Mouse (Mus musculus) liver, adult 2 months (tissue): Measurements from ENCODE around the gene Fut7. TPM values are rescaled to one million over a fixed set of nuclear protein-coding genes. Genes with fewer than 3 reads are reported as not detected.

Experiments
- DNase-seq: peaks from one replicate; pipeline ENCODE4 v3.0.0-alpha.2; 2011; ENCODE audit warnings: low read depth, low spot score; ENCODE audit errors: extremely low read depth
- H3K27ac ChIP-seq: fragments of 200-500 bp; replicated peaks from 2 replicates; pipeline ENCODE4 v1.5.1; 2012; ENCODE audit warnings: low read depth, mild to moderate bottlenecking, control low read depth, inconsistent platforms, low read length; ENCODE audit not compliant: insufficient read depth
- H3K27me3 ChIP-seq: fragments of 200-500 bp; 2 replicates; pipeline ENCODE4 v1.6.1; 2012; ENCODE audit warnings: mild to moderate bottlenecking, moderate library complexity, low read length, inconsistent platforms; ENCODE audit not compliant: control insufficient read depth, insufficient read depth
- H3K36me3 ChIP-seq: fragments of 200-500 bp; 2 replicates; pipeline ENCODE4 v1.6.1; 2012; ENCODE audit warnings: low read length, inconsistent platforms; ENCODE audit not compliant: control insufficient read depth, insufficient read depth
- H3K4me1 ChIP-seq: fragments of 200-500 bp; 2 replicates; pipeline ENCODE4 v1.6.1; 2011; ENCODE audit warnings: low read length; ENCODE audit not compliant: control insufficient read depth, insufficient read depth
- H3K4me3 ChIP-seq: fragments of 200-500 bp; 2 replicates; pipeline ENCODE4 v1.5.1; 2011; ENCODE audit warnings: low read depth, mild to moderate bottlenecking, control low read depth, low read length, moderate library complexity; ENCODE audit not compliant: insufficient read depth
- H3K79me2 ChIP-seq: fragments of 200-500 bp; 2 replicates; pipeline ENCODE4 v1.6.1; 2012; ENCODE audit warnings: inconsistent platforms, mild to moderate bottlenecking, low read length, moderate library complexity; ENCODE audit not compliant: control insufficient read depth, insufficient read depth
- H3K9ac ChIP-seq: fragments of 200-500 bp; 2 replicates; pipeline ENCODE4 v1.6.1; 2012; ENCODE audit warnings: low read depth, mild to moderate bottlenecking, control low read depth, inconsistent platforms, low read length
- CTCF ChIP-seq: fragments of 200-500 bp; IDR thresholded peaks from 2 replicates; pipeline ENCODE4 v1.5.1; 2011; ENCODE audit warnings: low read depth, low read length, control low read depth
- POLR2A ChIP-seq: fragments of 200-500 bp; IDR thresholded peaks from 2 replicates; pipeline ENCODE4 v1.6.1; 2011; ENCODE audit warnings: low read length, control low read depth; ENCODE audit not compliant: insufficient read depth; ENCODE audit errors: extremely low read depth
- WGBS: fragments of 180-500 bp; shearing (Covaris S2); methylation state at CpG from one replicate; pipeline ENCODE4 v1.1.7; 2018; 5-methylcytosine and 5-hydroxymethylcytosine counted together
- polyA plus RNA-seq: library from polyadenylated mRNA; depleted of rRNA; stranded (reverse); fragments of >200 nt; gene quantifications from 2 replicates; pipeline ENCODE4 v1.2.3, GENCODE M21; 2012; rRNA removed
- total RNA-seq: library from RNA; depleted of rRNA; stranded (reverse); fragments of >200 nt; gene quantifications from 2 replicates; pipeline ENCODE4 v1.2.3, GENCODE M21; 2014; rRNA removed

Gene Fut7
- total and polyA plus RNA-seq, 2 experiments = 0.21 TPM; not detected in 1

DNA sequence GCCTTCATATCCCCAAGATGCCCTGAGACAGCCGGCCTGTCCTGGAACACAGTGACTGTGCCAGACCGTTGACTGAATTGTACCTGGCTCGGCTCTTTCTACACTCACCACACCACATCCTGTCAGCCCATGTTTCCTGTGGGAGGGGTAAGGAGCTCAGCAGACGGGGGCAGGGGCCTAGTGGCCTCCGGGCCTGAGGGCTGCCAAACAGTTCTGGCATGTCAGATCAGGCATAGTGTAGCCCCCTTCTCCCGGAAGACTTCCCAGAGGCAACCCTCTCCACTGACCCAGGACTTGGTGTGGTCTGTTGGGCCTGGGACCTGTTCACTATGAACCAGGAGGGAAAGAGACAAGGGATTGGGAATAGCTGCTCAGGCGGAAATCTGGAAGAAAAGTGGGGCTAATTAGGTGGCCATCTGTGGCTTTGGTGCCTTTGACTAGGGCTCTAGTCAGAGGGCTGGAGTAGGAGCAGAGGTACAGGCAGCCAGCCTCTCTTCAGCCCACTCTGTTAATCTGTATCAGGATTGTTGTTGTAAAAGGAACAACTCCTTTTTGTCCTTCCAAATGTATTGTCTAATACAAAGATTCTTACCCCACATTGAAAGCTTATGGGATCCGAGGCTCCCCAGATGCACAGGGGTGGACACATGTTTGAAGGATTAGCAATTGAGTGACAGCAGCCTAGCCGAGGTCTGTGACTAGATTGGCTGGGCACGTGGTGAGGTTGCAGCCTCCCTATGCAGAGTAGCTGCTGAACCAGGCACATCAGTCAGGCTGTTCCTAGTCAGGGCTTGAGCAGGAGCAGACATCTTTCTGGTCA, 43.0 kb downstream of the Fut7 start:
- Histone ChIP-seq H3K27ac (no peak overlapping the region), H3K27me3 (no peaks in the 10 kb centered on the region), H3K79me2 (no peaks in the 10 kb centered on the region), H3K36me3 (no peaks in the 10 kb centered on the region), H3K9ac (no peak overlapping the region), H3K4me3 (no peak overlapping the region), H3K4me1 (peaks cover 16% of the 10 kb centered on the region)
- 70% methylated on average over 10 of the region's 10 CpGs for WGBS
- no peak for TF ChIP-seq CTCF
- TF ChIP-seq POLR2A = no peak
- DNase-seq = no peak

- TF ChIP-seq POLR2A = no peak
- Histone ChIP-seq H3K4me1 (peaks cover 9% of the 10 kb centered on the region), H3K27ac (no peak overlapping the region), H3K79me2 (no peaks in the 10 kb centered on the region), H3K27me3 (no peaks in the 10 kb centered on the region), H3K36me3 (no peaks in the 10 kb centered on the region), H3K4me3 (no peak overlapping the region), H3K9ac (no peak overlapping the region)
- WGBS = 89% methylated on average over 14 of the region's 14 CpGs
- no peak for DNase-seq
Measured at GRCm38 (mm10) chr2:25467606-25468303, 44.7 kb downstream of the Fut7 start.

DNA sequence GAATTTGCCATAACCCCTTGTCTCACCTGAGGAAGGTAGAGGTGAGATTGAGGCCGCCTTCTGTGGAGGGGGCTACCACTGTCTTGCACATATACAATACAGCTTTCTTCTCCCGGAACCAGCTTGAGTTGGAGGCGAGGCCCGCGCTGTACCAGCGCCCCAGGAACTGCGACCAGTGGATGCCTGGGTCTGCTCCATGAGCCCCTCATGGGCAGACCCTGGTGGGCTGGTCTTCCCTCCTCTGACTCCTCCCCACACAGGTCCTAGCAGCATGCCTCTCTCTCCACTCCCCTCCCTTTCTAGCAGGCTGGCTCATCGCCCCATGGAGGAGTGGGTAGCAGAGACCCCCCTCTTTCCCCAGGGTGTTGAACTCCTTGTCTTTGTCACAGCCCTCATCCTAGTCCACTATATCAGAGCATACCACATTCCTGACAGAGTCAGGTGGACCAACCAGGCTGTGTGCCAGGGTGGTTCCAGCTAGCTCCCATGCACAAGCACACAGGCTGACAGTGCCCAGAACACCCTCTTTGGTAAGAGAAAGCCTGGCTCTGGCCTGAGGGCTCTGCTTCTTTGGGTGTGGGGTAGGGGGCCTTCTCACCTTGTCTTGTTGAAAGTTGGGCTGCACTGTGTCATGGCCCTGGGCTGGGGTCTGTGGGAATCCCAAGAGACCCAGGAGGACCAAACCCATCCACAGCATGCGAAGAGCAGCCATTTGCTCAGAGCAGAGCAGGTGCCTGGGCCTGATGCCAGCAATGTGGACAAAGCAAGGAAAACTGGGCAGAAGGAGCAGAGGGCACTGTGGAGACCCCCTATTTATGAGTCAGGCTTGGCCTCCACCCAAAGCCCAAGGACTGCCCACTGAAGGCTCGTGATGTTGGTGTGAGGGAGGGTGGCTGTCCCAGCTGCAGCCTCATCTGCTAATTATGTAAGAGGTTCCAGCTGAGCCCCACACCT, 46.2 kb downstream of the Fut7 start:
- Histone ChIP-seq H3K9ac (no peak overlapping the region), H3K27ac (no peak overlapping the region), H3K4me1 (peaks cover 17% of the 10 kb centered on the region), H3K27me3 (no peaks in the 10 kb centered on the region), H3K4me3 (no peak overlapping the region), H3K36me3 (no peaks in the 10 kb centered on the region), H3K79me2 (no peaks in the 10 kb centered on the region)
- DNase-seq = no peak
- 89% methylated on average over 10 of the region's 10 CpGs for WGBS
- TF ChIP-seq CTCF (no peak), POLR2A (no peak)

- H3K36me3 ChIP-seq = no peaks in the 10 kb centered on the region
- no peak for TF ChIP-seq POLR2A
- no peak for TF ChIP-seq CTCF
- no peaks in the 10 kb centered on the region for H3K79me2 ChIP-seq
- WGBS = 71% methylated on average over 6 of the region's 6 CpGs
- no peak within 1 kb of the TSS for H3K9ac ChIP-seq
- H3K27ac ChIP-seq = no peak within 1 kb of the TSS
- H3K4me1 ChIP-seq = peaks cover 17% of the 10 kb centered on the region
- H3K4me3 ChIP-seq = no peak within 1 kb of the TSS
- no peak for DNase-seq
- H3K27me3 ChIP-seq = no peaks in the 10 kb centered on the region
Measured at GRCm38 (mm10) chr2:25469969-25470368, 46.9 kb downstream of the Fut7 start, which contains the start of gene Ptgds. Gene Ptgds, minus strand, starts transcription at chr2:25470046.

DNA sequence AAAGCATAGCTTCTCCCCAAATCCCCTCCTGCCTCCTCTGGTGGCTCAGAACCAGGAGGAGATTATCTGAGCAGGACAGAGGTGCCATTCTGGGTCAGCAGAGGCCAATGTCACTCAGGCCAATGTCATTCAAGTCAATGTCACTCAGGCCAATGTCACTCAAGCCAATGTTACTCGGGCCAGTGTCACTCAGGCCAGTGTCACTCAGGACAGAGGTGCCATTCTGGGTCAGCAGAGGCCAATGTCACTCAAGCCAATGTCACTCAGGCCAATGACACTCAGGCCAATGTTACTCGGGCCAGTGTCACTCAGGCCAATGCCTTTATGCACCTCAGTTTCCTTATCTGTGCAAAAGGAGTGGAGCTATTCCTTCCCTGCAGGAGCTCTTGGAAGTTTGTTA, 49.5 kb downstream of the Fut7 start:
- Histone ChIP-seq H3K27me3 (no peaks in the 10 kb centered on the region), H3K9ac (no peak overlapping the region), H3K27ac (peak overlapping the region; percentile 16), H3K4me3 (no peak overlapping the region), H3K4me1 (peaks cover 14% of the 10 kb centered on the region), H3K36me3 (no peaks in the 10 kb centered on the region), H3K79me2 (no peaks in the 10 kb centered on the region)
- TF ChIP-seq POLR2A (no peak), CTCF (no peak)
- DNase-seq = peak; percentile 98
- 14% methylated on average over 2 of the region's 2 CpGs for WGBS

Other genes with a start within 250 kb of the Fut7 start
Only the 30 nearest of the 42 such genes appear.
- not detected in 2 replicates for gene Rnf224, start 186.5 kb upstream of the Fut7 start, total RNA-seq
- not detected in 2 replicates for gene Rnf224, start 186.5 kb upstream of the Fut7 start, polyA plus RNA-seq
- not detected in 2 replicates for gene Rnf208, start 181.0 kb upstream of the Fut7 start, total RNA-seq
- gene Rnf208, start 181.0 kb upstream of the Fut7 start, polyA plus RNA-seq = 0.27 and 0.48 TPM in 2 replicates
- not detected in 2 replicates for gene Cysrt1, start 180.8 kb upstream of the Fut7 start, total RNA-seq
- 0.17 TPM in 1 of 2 replicates, not detected in the other for gene Cysrt1, start 180.8 kb upstream of the Fut7 start, polyA plus RNA-seq
- gene AL732309.1, start 176.4 kb upstream of the Fut7 start, total RNA-seq = 2.2 and 3.4 TPM in 2 replicates
- 4.0 and 7.3 TPM in 2 replicates for gene AL732309.1, start 176.4 kb upstream of the Fut7 start, polyA plus RNA-seq
- gene Tmem203, start 167.8 kb upstream of the Fut7 start, total RNA-seq = 13.8 and 14.5 TPM in 2 replicates
- 38.5 and 43.7 TPM in 2 replicates for gene Tmem203, start 167.8 kb upstream of the Fut7 start, polyA plus RNA-seq
- gene Tprn, start 160.6 kb upstream of the Fut7 start, total RNA-seq = 0.55 and 2.6 TPM in 2 replicates
- 4.2 and 4.3 TPM in 2 replicates for gene Tprn, start 160.6 kb upstream of the Fut7 start, polyA plus RNA-seq
- 12.7 and 17.6 TPM in 2 replicates for gene Ssna1, start 150.8 kb upstream of the Fut7 start, total RNA-seq
- gene Ssna1, start 150.8 kb upstream of the Fut7 start, polyA plus RNA-seq = 23.0 and 25.5 TPM in 2 replicates
- 24.0 and 24.6 TPM in 2 replicates for gene Anapc2, start 150.8 kb upstream of the Fut7 start, total RNA-seq
- gene Anapc2, start 150.8 kb upstream of the Fut7 start, polyA plus RNA-seq = 45.8 and 52.1 TPM in 2 replicates
- not detected in 2 replicates for gene Tmem210, start 135.1 kb upstream of the Fut7 start, total RNA-seq
- gene Tmem210, start 135.1 kb upstream of the Fut7 start, polyA plus RNA-seq = not detected in 2 replicates
- gene Lrrc26, start 133.4 kb upstream of the Fut7 start, total RNA-seq = not detected in 2 replicates
- 0.07 and 0.10 TPM in 2 replicates for gene Lrrc26, start 133.4 kb upstream of the Fut7 start, polyA plus RNA-seq
- 0.07 TPM in 1 of 2 replicates, not detected in the other for gene Grin1, start 104.1 kb upstream of the Fut7 start, total RNA-seq
- gene Grin1, start 104.1 kb upstream of the Fut7 start, polyA plus RNA-seq = not detected in 2 replicates
- 17.3 and 19.5 TPM in 2 replicates for gene Man1b1, start 90.9 kb upstream of the Fut7 start, total RNA-seq
- 8.1 TPM in 2 replicates for gene Man1b1, start 90.9 kb upstream of the Fut7 start, polyA plus RNA-seq
- gene Dpp7, start 66.9 kb upstream of the Fut7 start, total RNA-seq = 26.9 and 30.1 TPM in 2 replicates
- gene Dpp7, start 66.9 kb upstream of the Fut7 start, polyA plus RNA-seq = 28.6 and 45.1 TPM in 2 replicates
- 3.3 and 5.4 TPM in 2 replicates for gene Uap1l1, start 57.6 kb upstream of the Fut7 start, total RNA-seq
- 3.0 and 8.1 TPM in 2 replicates for gene Uap1l1, start 57.6 kb upstream of the Fut7 start, polyA plus RNA-seq
- 0.47 TPM in 1 of 2 replicates, not detected in the other for gene Sapcd2, start 50.9 kb upstream of the Fut7 start, total RNA-seq
- gene Sapcd2, start 50.9 kb upstream of the Fut7 start, polyA plus RNA-seq = not detected in 2 replicates
- gene Entpd2, start 27.4 kb upstream of the Fut7 start, total RNA-seq = 0.87 and 0.92 TPM in 2 replicates
- 5.6 and 9.7 TPM in 2 replicates for gene Entpd2, start 27.4 kb upstream of the Fut7 start, polyA plus RNA-seq
- 1.7 and 3.6 TPM in 2 replicates for gene Npdc1, start 23.9 kb upstream of the Fut7 start, total RNA-seq
- gene Npdc1, start 23.9 kb upstream of the Fut7 start, polyA plus RNA-seq = 8.4 and 8.9 TPM in 2 replicates
- 11.1 and 13.4 TPM in 2 replicates for gene Abca2, start 5.4 kb downstream of the Fut7 start, total RNA-seq
- gene Abca2, start 5.4 kb downstream of the Fut7 start, polyA plus RNA-seq = 40.9 and 48.7 TPM in 2 replicates
- gene Clic3, start 33.6 kb downstream of the Fut7 start, total RNA-seq = 0.18 and 0.54 TPM in 2 replicates
- 6.2 and 9.2 TPM in 2 replicates for gene Clic3, start 33.6 kb downstream of the Fut7 start, polyA plus RNA-seq
- gene Paxx, start 37.8 kb downstream of the Fut7 start, total RNA-seq = 30.6 and 36.8 TPM in 2 replicates
- 173 and 181 TPM in 2 replicates for gene Paxx, start 37.8 kb downstream of the Fut7 start, polyA plus RNA-seq
- gene Ptgds, start 46.8 kb downstream of the Fut7 start, total RNA-seq = 7.7 and 8.9 TPM in 2 replicates
- gene Ptgds, start 46.8 kb downstream of the Fut7 start, polyA plus RNA-seq = 18.7 and 40.2 TPM in 2 replicates
- 0.40 TPM in 1 of 2 replicates, not detected in the other for gene Lcn12, start 70.6 kb downstream of the Fut7 start, total RNA-seq
- 0.25 and 0.27 TPM in 2 replicates for gene Lcn12, start 70.6 kb downstream of the Fut7 start, polyA plus RNA-seq
- gene Fbxw5, start 77.5 kb downstream of the Fut7 start, total RNA-seq = 18.6 and 24.0 TPM in 2 replicates
- gene Fbxw5, start 77.5 kb downstream of the Fut7 start, polyA plus RNA-seq = 18.8 and 19.4 TPM in 2 replicates
- gene C8g, start 78.5 kb downstream of the Fut7 start, total RNA-seq = 589 and 721 TPM in 2 replicates
- 881 and 939 TPM in 2 replicates for gene C8g, start 78.5 kb downstream of the Fut7 start, polyA plus RNA-seq
- 4.0 and 5.2 TPM in 2 replicates for gene Traf2, start 123.7 kb downstream of the Fut7 start, total RNA-seq
- gene Traf2, start 123.7 kb downstream of the Fut7 start, polyA plus RNA-seq = 7.0 and 9.9 TPM in 2 replicates
- 206 and 247 TPM in 2 replicates for gene Edf1, start 134.6 kb downstream of the Fut7 start, total RNA-seq
- gene Edf1, start 134.6 kb downstream of the Fut7 start, polyA plus RNA-seq = 153 and 186 TPM in 2 replicates
- gene Mamdc4, start 151.6 kb downstream of the Fut7 start, total RNA-seq = 7.5 and 7.8 TPM in 2 replicates
- 1.5 and 2.0 TPM in 2 replicates for gene Mamdc4, start 151.6 kb downstream of the Fut7 start, polyA plus RNA-seq
- 6.7 and 8.2 TPM in 2 replicates for gene Phpt1, start 152.0 kb downstream of the Fut7 start, total RNA-seq
- 38.3 and 39.4 TPM in 2 replicates for gene Phpt1, start 152.0 kb downstream of the Fut7 start, polyA plus RNA-seq
- gene Ajm1, start 158.5 kb downstream of the Fut7 start, total RNA-seq = not detected in 2 replicates
- gene Ajm1, start 158.5 kb downstream of the Fut7 start, polyA plus RNA-seq = 0.06 and 0.07 TPM in 2 replicates
- 11.7 and 15.4 TPM in 2 replicates for gene Rabl6, start 185.3 kb downstream of the Fut7 start, total RNA-seq
- 20.6 and 29.6 TPM in 2 replicates for gene Rabl6, start 185.3 kb downstream of the Fut7 start, polyA plus RNA-seq